Mouse (Mus musculus) lung, postnatal 36 days (tissue): ENCODE data around the gene Calm3.

Experiments used
- DNase-seq: peaks from one replicate; pipeline ENCODE4 v3.0.0; 2022; ENCODE audit warnings: mixed read lengths

The Calm3 gene

GRCm38 (mm10) chr7:16885905-16886304, 38.0 kb downstream of the Calm3 start:
- DNase-seq = no peak

GRCm38 (mm10) chr7:16885271-16885776, 38.6 kb downstream of the Calm3 start:
- no peak for DNase-seq

- DNase-seq = no peak
Observed at GRCm38 (mm10) chr7:16884334-16884733, 39.6 kb downstream of the Calm3 start.

GRCm38 (mm10) chr7:16883162-16883561, 40.8 kb downstream of the Calm3 start:
- DNase-seq = no peak

GRCm38 (mm10) chr7:16880615-16881014, 43.3 kb downstream of the Calm3 start:
- no peak for DNase-seq

GRCm38 (mm10) chr7:16879796-16880547, 43.9 kb downstream of the Calm3 start:
- peak; percentile 49 for DNase-seq

- DNase-seq = no peak
Observed at GRCm38 (mm10) chr7:16877717-16878116, 46.2 kb downstream of the Calm3 start.

- DNase-seq = no peak
Observed at GRCm38 (mm10) chr7:16876608-16877007, 47.3 kb downstream of the Calm3 start.

- no peak for DNase-seq
Observed at GRCm38 (mm10) chr7:16876006-16876405, 47.9 kb downstream of the Calm3 start.

GRCm38 (mm10) chr7:16875326-16875725, 48.6 kb downstream of the Calm3 start:
- no peak for DNase-seq

- DNase-seq = no peak
Observed at GRCm38 (mm10) chr7:16875310-16875325, 48.8 kb downstream of the Calm3 start, which contains the start of gene Dact3. Gene Dact3, plus strand, starts transcription at chr7:16875317.

- DNase-seq = peak; percentile 100
Observed at GRCm38 (mm10) chr7:16874756-16875309, 49.1 kb downstream of the Calm3 start.

- peak; percentile 85 for DNase-seq
Observed at GRCm38 (mm10) chr7:16874190-16874589, 49.7 kb downstream of the Calm3 start.

- DNase-seq = no peak
Observed at GRCm38 (mm10) chr7:16873392-16873791, 50.5 kb downstream of the Calm3 start.

- DNase-seq = no peak
Observed at GRCm38 (mm10) chr7:16872478-16872877, 51.4 kb downstream of the Calm3 start.

GRCm38 (mm10) chr7:16871600-16871999, 52.3 kb downstream of the Calm3 start:
- no peak for DNase-seq

- no peak for DNase-seq
Observed at GRCm38 (mm10) chr7:16869497-16869896, 54.4 kb downstream of the Calm3 start.

- no peak for DNase-seq
Observed at GRCm38 (mm10) chr7:16867488-16867887, 56.4 kb downstream of the Calm3 start.
